Mouse (Mus musculus) myocyte (in vitro differentiated cells): ENCODE measurements around the gene Ssxb2. TPM values are rescaled to one million over a fixed set of nuclear protein-coding genes. Genes with fewer than 3 reads are reported as not detected.
"Not testable (repeated sequence)": the region's sequence is repeated elsewhere in the genome, so short reads cannot be mapped to it uniquely, and the experiment has no call there.

Experiments
- H3K27me3 ChIP-seq: one replicate; pipeline ENCODE4 v1.6.1; 2011; ENCODE audit not compliant: control insufficient read depth, insufficient read depth, insufficient read length
- H3K36me3 ChIP-seq: one replicate; pipeline ENCODE4 v1.6.1; 2011; ENCODE audit not compliant: control insufficient read depth, insufficient read depth
- H3K4me2 ChIP-seq: one replicate; pipeline ENCODE4 v1.6.1; 2011; ENCODE audit warnings: low read depth, control low read depth
- H3K4me3 ChIP-seq: one replicate; pipeline ENCODE4 v1.5.1; 2011; ENCODE audit warnings: mild to moderate bottlenecking, control low read depth, moderate library complexity
- H3K79me2 ChIP-seq: one replicate; pipeline ENCODE4 v1.6.1; 2011; ENCODE audit not compliant: control insufficient read depth, insufficient read depth
- H3ac ChIP-seq: one replicate; pipeline ENCODE4 v1.6.1; 2011; ENCODE audit not compliant: control insufficient read depth, insufficient read length
- polyA plus RNA-seq: library from polyadenylated mRNA; unstranded; fragments of >200 nt; fragmentation: generic; extraction: Trizol; gene quantifications from one replicate; pipeline ENCODE4 v1.2.1, GENCODE M21; 2012; ENCODE audit warnings: missing spikeins

Gene Ssxb2
- not detected for polyA plus RNA-seq

DNA sequence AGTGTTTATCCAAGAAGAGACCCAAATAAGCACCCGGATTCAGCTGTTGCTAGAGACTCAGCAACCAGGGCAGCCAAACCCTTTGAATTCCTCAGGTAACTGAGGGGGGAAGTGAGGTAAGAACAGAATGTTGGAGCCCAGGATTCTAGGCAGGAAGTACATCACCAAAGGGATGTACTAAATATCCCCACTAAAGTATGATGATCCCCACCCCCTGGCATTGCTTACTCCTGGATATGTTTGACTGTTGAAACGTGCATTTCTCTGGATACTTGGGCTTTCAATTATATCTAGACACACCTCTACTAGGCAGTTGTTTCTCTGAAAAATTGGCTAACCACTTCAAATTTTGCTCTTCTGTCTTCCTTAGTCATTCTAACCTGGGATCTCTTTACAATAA is at the start of gene Ssxb2:
Gene Ssxb2, minus strand, starts transcription at position 101 of the 400 bp plus-strand sequence.
- not testable (repeated sequence) for H3ac ChIP-seq

DNA sequence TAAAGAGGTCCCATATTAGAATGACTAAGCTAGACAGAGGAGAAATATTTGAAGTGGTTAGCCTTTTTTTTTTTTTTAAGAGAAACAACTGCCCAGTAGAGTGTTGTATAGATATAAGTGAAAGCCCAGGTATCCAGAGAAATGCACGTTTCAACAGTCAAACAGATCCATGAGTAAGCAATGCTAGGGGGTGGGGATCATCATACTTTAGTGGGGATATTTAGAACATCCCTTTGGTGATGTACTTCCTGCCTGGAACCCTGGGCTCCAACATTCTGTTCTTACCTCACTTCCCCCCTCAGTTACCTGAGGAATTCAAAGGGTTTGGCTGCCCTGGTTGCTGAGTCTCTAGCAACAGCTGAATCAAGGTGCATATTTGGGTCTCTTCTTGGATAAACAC is 48.5 kb downstream of the Ssxb2 start, which contains the start of gene Ssxb1:
Gene Ssxb1, plus strand, starts transcription at position 301 of the 400 bp plus-strand sequence.
- not testable (repeated sequence) for H3K27me3 ChIP-seq, H3K4me3 ChIP-seq, H3ac ChIP-seq, H3K4me2 ChIP-seq, H3K36me3 ChIP-seq, H3K79me2 ChIP-seq

More for the DNA sequence above, at the start of gene Ssxb2:
- H3K4me2 ChIP-seq, H3K27me3 ChIP-seq, H3K79me2 ChIP-seq, H3K4me3 ChIP-seq, H3K36me3 ChIP-seq: not testable (repeated sequence)

Other genes with a start within 250 kb of the Ssxb2 start
- gene Ftsj1, start 209.3 kb downstream of the Ssxb2 start, polyA plus RNA-seq: 32.6 TPM
- gene Slc38a5, start 190.6 kb downstream of the Ssxb2 start, polyA plus RNA-seq: not detected
- not detected for gene Ssxb10, start 134.3 kb downstream of the Ssxb2 start, polyA plus RNA-seq
- gene Ssxb9, start 94.7 kb downstream of the Ssxb2 start, polyA plus RNA-seq: not detected
- not detected for gene Ssxb1, start 48.4 kb downstream of the Ssxb2 start, polyA plus RNA-seq
- gene Gm14459, start 63.2 kb upstream of the Ssxb2 start, polyA plus RNA-seq: not detected
- not detected for gene Ssxb6, start 86.5 kb upstream of the Ssxb2 start, polyA plus RNA-seq
- gene Ssxb3, start 130.1 kb upstream of the Ssxb2 start, polyA plus RNA-seq: not detected
- not detected for gene Ssxb8, start 229.1 kb upstream of the Ssxb2 start, polyA plus RNA-seq